Mouse (Mus musculus) midbrain, postnatal 0 days (tissue): ENCODE measurements around the gene Crebl2. TPM values are rescaled to one million over a fixed set of nuclear protein-coding genes. Genes with fewer than 3 reads are reported as not detected.

Source experiments
- ATAC-seq: fragments of 200-750 bp; cut with Nextera tagmentation; 2 replicates; pipeline ENCODE4 v1.8.0; 2017; ENCODE audit warnings: moderate number of reproducible peaks, mild to moderate bottlenecking, moderate TSS enrichment, moderate library complexity; ENCODE audit not compliant: low FRiP score
- DNase-seq: peaks from one replicate; pipeline ENCODE4 v3.0.0-alpha.2; 2015; ENCODE audit warnings: low spot score
- H3K27ac ChIP-seq: fragments of 300-500 bp; sonication (generic); 2 replicates; pipeline ENCODE4 v1.5.1; 2014; ENCODE audit warnings: low read depth, mild to moderate bottlenecking, low read length, mixed read lengths
- H3K27me3 ChIP-seq: fragments of 300-500 bp; sonication (generic); 2 replicates; pipeline ENCODE4 v1.6.1; 2014; ENCODE audit warnings: low read length, control low read depth, mixed read lengths; ENCODE audit not compliant: insufficient read depth
- H3K36me3 ChIP-seq: fragments of 300-500 bp; sonication (generic); 2 replicates; pipeline ENCODE4 v1.6.1; 2014; ENCODE audit warnings: low read length, control low read depth, mixed read lengths; ENCODE audit not compliant: insufficient read depth
- H3K4me1 ChIP-seq: fragments of 300-500 bp; sonication (generic); 2 replicates; pipeline ENCODE4 v1.6.1; 2014; ENCODE audit warnings: mild to moderate bottlenecking, control low read depth, antibody characterized with exemption, low read length, mixed read lengths; ENCODE audit not compliant: insufficient read depth
- H3K4me2 ChIP-seq: fragments of 300-500 bp; sonication (generic); 2 replicates; pipeline ENCODE4 v1.6.1; 2014; ENCODE audit warnings: low read depth, mild to moderate bottlenecking, low read length, mixed read lengths; ENCODE audit not compliant: poor library complexity, severe bottlenecking
- H3K4me3 ChIP-seq: fragments of 300-500 bp; sonication (generic); 2 replicates; pipeline ENCODE4 v1.5.1; 2014; ENCODE audit warnings: low read depth, mild to moderate bottlenecking, low read length, moderate library complexity
- H3K9ac ChIP-seq: fragments of 300-500 bp; sonication (generic); replicated peaks from 2 replicates; pipeline ENCODE4 v1.6.1; 2014; ENCODE audit warnings: mild to moderate bottlenecking, low read length, moderate library complexity, mixed read lengths; ENCODE audit not compliant: poor library complexity, severe bottlenecking
- H3K9me3 ChIP-seq: fragments of 300-500 bp; sonication (generic); 2 replicates; pipeline ENCODE4 v1.6.1; 2016; ENCODE audit warnings: low read length, control low read depth
- CTCF ChIP-seq: IDR thresholded peaks from 2 replicates; pipeline ENCODE4 v1.5.1; 2016; ENCODE audit warnings: antibody characterized with exemption, mild to moderate bottlenecking
- WGBS: fragments of 180-500 bp; shearing (Covaris S2); extraction: QIAGEN DNeasy Blood & Tissue Kit; methylation state at CpG from one replicate; pipeline ENCODE4 v1.1.7; 2014; 5-methylcytosine and 5-hydroxymethylcytosine counted together
- polyA plus RNA-seq: library from polyadenylated mRNA; unstranded; fragments of >200 nt; fragmentation: Nextera tagmentation; extraction: Ambion mirVana; gene quantifications from 2 replicates; pipeline ENCODE4 v1.2.1, GENCODE M21; 2015
- total RNA-seq: library from RNA; depleted of rRNA; stranded (reverse); fragments of >200 nt; gene quantifications from 2 replicates; pipeline ENCODE4 v1.2.3, GENCODE M21; 2014

Gene Crebl2
- total and polyA plus RNA-seq, 2 experiments from 2014 or later = 3.5 to 10.0 TPM

DNA sequence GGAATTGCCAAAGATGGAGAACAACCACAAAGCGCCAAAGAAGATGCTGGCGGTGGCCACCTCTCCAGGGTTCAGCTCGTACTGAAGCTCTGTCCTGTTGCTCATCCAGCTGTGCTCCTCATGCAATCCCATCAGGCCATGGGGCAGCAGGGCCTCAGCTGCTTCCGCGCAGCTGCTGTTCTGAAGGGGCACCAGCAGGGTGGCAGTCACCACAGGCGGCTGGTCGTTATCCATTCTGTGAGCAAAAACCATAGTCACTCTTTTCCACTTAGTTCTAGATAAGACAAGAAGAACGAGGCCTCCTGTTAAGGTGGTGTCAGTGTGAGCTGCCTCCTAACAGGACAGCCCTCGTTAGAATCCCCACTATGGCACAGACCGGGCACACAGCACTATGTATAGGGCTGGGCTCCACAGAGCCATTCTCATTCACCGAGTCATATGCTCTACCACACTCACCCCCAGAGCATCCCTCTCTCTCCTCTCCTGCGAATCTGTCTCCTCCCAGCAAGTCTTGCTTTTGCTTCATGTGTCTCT lies 40.3 kb downstream of the Crebl2 start:
- DNase-seq = no peak

DNA sequence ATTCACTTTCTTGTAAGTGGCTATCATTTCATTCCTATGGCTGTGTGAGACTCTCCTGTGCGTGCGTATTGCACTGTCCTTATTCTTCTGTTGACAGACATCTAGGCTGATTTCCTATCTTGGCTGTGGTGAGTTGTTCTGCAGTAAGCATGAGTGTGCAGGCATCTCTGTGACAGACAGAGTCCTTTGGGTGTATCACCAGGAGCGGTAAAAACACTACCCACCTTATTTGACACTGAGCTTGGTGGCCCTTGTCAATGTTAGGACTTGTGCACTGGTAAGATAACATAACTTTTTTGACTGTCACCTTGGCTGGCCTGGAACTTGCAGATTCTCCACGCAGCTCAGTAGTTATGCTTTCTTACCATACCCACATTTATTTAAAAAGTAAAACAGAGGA lies 40.9 kb downstream of the Crebl2 start:
- H3K27me3 ChIP-seq = no peaks in the 10 kb centered on the region
- TF ChIP-seq CTCF = no peak
- no peak overlapping the region for H3K9ac ChIP-seq
- H3K27ac ChIP-seq = no peak overlapping the region
- no peak overlapping the region for H3K4me3 ChIP-seq
- WGBS = 95% methylated on average over 4 of the region's 4 CpGs
- DNase-seq (no peak), ATAC-seq (no peak)
- H3K4me1 ChIP-seq = no peaks in the 10 kb centered on the region
- no peak overlapping the region for H3K4me2 ChIP-seq
- no peaks in the 10 kb centered on the region for H3K9me3 ChIP-seq
- peaks cover 26% of the 10 kb centered on the region for H3K36me3 ChIP-seq

More for the DNA sequence above, 40.3 kb downstream of the Crebl2 start:
- Histone ChIP-seq H3K27me3 (no peaks in the 10 kb centered on the region), H3K4me2 (no peak overlapping the region), H3K36me3 (peaks cover 26% of the 10 kb centered on the region), H3K4me1 (no peaks in the 10 kb centered on the region), H3K27ac (no peak overlapping the region), H3K4me3 (no peak overlapping the region), H3K9ac (no peak overlapping the region), H3K9me3 (no peaks in the 10 kb centered on the region)
- WGBS = 92% methylated on average over 12 of the region's 12 CpGs
- no peak for TF ChIP-seq CTCF
- no peak for ATAC-seq

DNA sequence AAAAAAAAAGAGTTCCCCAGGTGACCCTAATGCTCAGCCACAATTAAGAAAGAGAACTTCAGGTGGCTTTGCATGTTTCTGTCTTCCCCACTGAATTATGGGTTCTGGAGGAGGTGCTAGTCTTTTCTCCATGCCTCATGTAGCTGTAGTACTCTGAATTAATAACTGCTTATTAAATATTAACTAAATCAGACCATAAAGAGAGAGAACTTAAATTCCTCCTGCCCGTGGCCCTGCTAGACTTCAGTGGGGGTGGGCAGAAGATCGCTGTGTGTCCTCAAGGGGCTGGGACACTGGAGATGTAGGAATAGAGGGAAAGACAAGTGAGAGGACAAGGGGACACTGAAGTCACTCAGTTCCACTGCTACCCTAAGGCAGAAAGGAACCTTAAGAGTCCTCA lies 42.3 kb downstream of the Crebl2 start:
- H3K9ac ChIP-seq = no peak overlapping the region
- H3K4me1 ChIP-seq = no peaks in the 10 kb centered on the region
- no peak for ATAC-seq
- H3K4me2 ChIP-seq = no peak overlapping the region
- no peak overlapping the region for H3K4me3 ChIP-seq
- 78% methylated on average over 2 of the region's 2 CpGs for WGBS
- peaks cover 29% of the 10 kb centered on the region for H3K36me3 ChIP-seq
- no peak for DNase-seq
- TF ChIP-seq CTCF = no peak
- H3K27ac ChIP-seq = no peak overlapping the region
- no peaks in the 10 kb centered on the region for H3K9me3 ChIP-seq
- H3K27me3 ChIP-seq = no peaks in the 10 kb centered on the region

DNA sequence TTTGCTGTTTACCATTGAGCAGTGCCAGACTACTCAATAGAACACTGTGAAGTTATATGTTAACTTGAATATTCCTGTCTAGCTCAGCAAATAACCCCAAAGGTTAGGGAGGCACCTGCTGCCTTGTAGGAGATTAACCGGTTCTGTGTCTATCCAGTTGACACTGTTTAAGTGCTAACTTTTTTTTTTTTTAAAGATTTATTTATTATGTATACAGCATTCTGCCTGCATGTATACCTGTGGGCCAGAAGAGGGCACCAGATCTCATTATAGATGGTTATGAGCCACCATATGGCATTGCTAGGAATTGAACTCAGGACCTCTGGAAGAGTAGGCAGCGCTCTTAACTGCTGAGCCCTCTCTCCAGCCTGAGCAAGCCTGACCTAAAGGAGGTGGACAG lies 43.1 kb downstream of the Crebl2 start:
- no peak overlapping the region for H3K9ac ChIP-seq
- no peaks in the 10 kb centered on the region for H3K9me3 ChIP-seq
- no peak for ATAC-seq
- peaks cover 24% of the 10 kb centered on the region for H3K36me3 ChIP-seq
- WGBS = 85% methylated on average over 2 of the region's 2 CpGs
- no peak overlapping the region for H3K4me2 ChIP-seq
- H3K27me3 ChIP-seq = no peaks in the 10 kb centered on the region
- no peak overlapping the region for H3K27ac ChIP-seq
- no peaks in the 10 kb centered on the region for H3K4me1 ChIP-seq
- no peak overlapping the region for H3K4me3 ChIP-seq
- peak; percentile 59 for TF ChIP-seq CTCF
- DNase-seq = no peak

DNA sequence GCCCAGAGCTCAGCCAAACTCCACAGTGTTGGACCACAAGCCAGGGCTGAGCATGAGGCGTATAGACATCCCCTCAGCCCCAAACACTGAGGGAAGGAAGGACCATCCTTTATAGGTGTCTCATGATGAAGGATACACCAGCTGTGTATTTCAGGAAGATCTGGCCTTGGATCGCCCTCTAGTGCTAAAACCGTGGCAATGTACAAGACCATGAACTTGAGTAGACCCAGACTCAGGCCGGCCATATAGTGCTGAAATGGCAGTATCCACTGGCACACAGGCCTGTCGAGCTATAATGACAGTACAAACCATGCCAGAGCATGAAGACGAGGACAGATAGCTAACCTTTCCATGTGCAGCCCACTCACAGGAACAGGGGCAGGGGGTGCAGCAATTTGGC lies 46.8 kb downstream of the Crebl2 start:
- H3K4me2 ChIP-seq = no peak overlapping the region
- no peaks in the 10 kb centered on the region for H3K27me3 ChIP-seq
- H3K9ac ChIP-seq = no peak overlapping the region
- no peak overlapping the region for H3K4me3 ChIP-seq
- ATAC-seq (no peak), DNase-seq (no peak)
- TF ChIP-seq CTCF = peak; percentile 28
- peaks cover 7% of the 10 kb centered on the region; the same call in 1 of the 2 replicates for H3K36me3 ChIP-seq
- 84% methylated on average over 6 of the region's 6 CpGs for WGBS
- H3K27ac ChIP-seq = no peak overlapping the region
- 0 out of 2 replicates have a peak, but pooled peaks cover 5% of the 10 kb centered on the region for H3K4me1 ChIP-seq
- no peaks in the 10 kb centered on the region for H3K9me3 ChIP-seq

DNA sequence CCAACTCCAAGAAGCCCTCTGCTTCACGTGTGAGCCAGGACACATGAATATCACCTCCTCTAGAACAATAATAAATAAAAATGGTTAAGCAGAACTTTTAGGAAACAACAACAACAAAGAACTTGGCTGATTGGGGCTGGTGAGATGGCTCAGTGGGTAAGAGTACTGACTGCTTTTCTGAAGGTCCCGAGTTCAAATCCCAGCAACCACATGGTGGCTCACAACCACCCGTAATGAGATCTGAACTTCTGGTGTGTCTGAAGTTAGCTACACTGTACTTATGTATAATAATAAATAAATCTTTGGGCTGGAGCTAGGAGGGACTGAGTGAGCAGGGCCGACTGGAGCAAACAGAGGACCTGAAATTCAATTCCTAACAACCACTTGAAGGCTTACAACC lies 47.3 kb downstream of the Crebl2 start:
- WGBS = 92% methylated on average over 4 of the region's 4 CpGs
- 0 out of 2 replicates have a peak, but pooled peaks cover 5% of the 10 kb centered on the region for H3K4me1 ChIP-seq

More for the DNA sequence above, 47.3 kb downstream of the Crebl2 start:
- no peak for ATAC-seq
- Histone ChIP-seq H3K27me3 (no peaks in the 10 kb centered on the region), H3K9ac (no peak overlapping the region), H3K9me3 (no peaks in the 10 kb centered on the region), H3K27ac (no peak overlapping the region), H3K4me2 (no peak overlapping the region), H3K4me3 (no peak overlapping the region), H3K36me3 (peaks cover 7% of the 10 kb centered on the region; the same call in 1 of the 2 replicates)
- TF ChIP-seq CTCF = no peak
- DNase-seq = no peak
